Mouse (Mus musculus) megakaryocyte, embryonic 14.5 days (primary cell): ENCODE measurements around the gene Kmt2e. TPM values are rescaled to one million over a fixed set of nuclear protein-coding genes. Genes with fewer than 3 reads are reported as not detected.

ENCODE experiments used
- H3K27me3 ChIP-seq: replicated peaks from 2 replicates; pipeline ENCODE3; 2012; ENCODE audit warnings: inconsistent platforms
- H3K36me3 ChIP-seq: replicated peaks from 2 replicates; pipeline ENCODE3; 2012; ENCODE audit warnings: low read length, inconsistent platforms, mixed read lengths
- H3K4me1 ChIP-seq: 2 replicates; pipeline ENCODE4 v1.6.1; 2012; ENCODE audit warnings: inconsistent platforms
- H3K4me3 ChIP-seq: replicated peaks from 2 replicates; pipeline ENCODE3; 2012; ENCODE audit warnings: moderate library complexity, mild to moderate bottlenecking, inconsistent platforms
- H3K9me3 ChIP-seq: 2 replicates; pipeline ENCODE4 v1.6.1; 2012; ENCODE audit warnings: inconsistent platforms
- FLI1 ChIP-seq: IDR thresholded peaks from 2 replicates; pipeline ENCODE4 v1.6.1; 2012; ENCODE audit warnings: low read length, inconsistent platforms, mixed read lengths
- GATA1 ChIP-seq: IDR thresholded peaks from 3 replicates; pipeline ENCODE4 v1.6.1; 2012; ENCODE audit warnings: mixed read lengths, low read length, inconsistent platforms, borderline replicate concordance
- polyA plus RNA-seq: library from polyadenylated mRNA; stranded (reverse); fragments of >175 nt; gene quantifications from 2 replicates; pipeline ENCODE4 v1.2.3, GENCODE M21; 2012; ENCODE audit warnings: low replicate concordance; ENCODE audit not compliant: insufficient read depth

Gene Kmt2e
- polyA plus RNA-seq, 1 experiment, result 6.2 TPM

DNA sequence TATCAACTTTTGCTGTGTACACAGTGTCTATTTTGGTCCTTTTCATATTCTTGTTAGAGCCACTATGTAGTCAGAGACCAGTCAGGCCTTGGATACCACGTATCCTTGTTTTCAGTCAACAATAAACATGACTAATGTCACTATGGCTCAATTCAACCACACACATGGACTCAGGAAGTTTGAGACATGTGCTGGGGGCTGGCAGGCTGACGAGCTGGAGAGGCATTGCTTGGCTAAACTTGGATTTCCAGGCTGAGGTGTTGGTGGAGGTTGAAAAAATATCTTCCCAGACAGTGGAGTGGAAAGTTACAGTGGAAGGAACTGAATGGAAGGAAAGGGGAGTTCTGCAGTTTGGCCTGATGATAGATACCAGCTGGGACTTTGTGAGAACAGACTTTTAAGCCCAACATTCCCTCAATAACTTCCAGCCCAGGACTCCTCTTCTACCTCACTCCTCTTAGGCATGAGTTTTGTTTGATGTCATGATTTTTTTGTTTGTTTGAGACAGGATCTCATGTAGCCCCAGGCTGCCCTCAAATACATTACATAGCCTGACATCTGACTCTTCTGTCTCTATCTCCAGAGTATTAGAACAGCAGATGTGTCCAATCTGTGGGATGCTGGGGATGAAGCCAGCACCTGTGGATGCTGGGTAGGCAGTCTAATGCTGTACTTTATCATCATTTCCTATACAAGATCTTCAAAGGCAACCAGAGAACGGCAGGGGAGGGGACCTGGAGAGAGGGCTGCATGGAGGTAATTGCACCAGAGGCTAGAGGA, 39.7 kb upstream of the Kmt2e start:
- TF ChIP-seq FLI1, result no peak
- TF ChIP-seq GATA1, result no peak
- H3K4me1 ChIP-seq, result peaks cover 21% of the 10 kb centered on the region
- H3K36me3 ChIP-seq, result peaks cover 4% of the 10 kb centered on the region
- no peaks in the 10 kb centered on the region for H3K9me3 ChIP-seq
- H3K4me3 ChIP-seq, result peak overlapping the region; percentile 4
- H3K27me3 ChIP-seq, result peaks cover 2% of the 10 kb centered on the region

DNA sequence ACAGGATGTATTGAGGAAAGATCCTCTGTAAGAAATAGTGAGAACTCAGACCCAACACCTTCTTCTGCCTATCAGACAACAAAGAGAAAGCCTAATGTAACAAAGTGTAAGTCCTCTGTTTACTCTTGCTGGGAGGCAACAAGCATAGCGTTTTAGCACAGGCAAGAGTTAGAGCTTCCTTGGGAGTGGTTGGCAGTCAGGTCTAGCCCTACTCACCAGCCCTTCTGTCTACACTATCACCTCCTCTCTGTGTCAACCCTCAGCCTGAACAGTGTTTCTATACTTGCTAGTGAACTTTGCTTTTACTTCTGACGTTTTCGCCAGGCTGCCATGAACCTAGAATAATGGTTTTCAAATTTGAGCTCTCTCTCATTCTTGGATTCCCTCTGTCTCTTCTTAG, 38.5 kb upstream of the Kmt2e start:
- Histone ChIP-seq H3K36me3 (peaks cover 15% of the 10 kb centered on the region), H3K27me3 (peaks cover 4% of the 10 kb centered on the region), H3K9me3 (no peaks in the 10 kb centered on the region), H3K4me1 (peaks cover 18% of the 10 kb centered on the region), H3K4me3 (no peak overlapping the region)
- TF ChIP-seq FLI1 (no peak), GATA1 (no peak)

DNA sequence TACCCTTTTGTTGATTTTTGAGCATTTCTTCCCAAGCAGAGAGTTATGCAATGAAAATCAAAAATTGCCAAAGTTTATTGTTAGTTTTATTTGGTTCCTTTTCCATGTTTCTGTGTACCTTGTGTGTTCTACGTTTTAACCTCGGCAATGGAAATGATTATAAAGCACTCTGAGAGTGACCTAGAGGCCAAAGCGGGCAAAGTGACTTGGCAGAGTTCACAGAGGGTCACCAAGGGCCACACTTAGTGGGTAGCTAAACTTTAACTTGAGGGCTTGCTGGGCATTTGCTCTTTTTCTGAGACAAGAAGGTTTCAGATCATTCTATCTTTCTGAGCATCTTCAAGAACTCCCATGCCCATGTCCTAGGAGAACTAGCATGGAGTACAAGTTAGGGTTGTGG, 37.5 kb upstream of the Kmt2e start:
- no peak for TF ChIP-seq FLI1
- TF ChIP-seq GATA1, result no peak
- no peak overlapping the region for H3K4me3 ChIP-seq
- H3K4me1 ChIP-seq, result peaks cover 18% of the 10 kb centered on the region
- H3K9me3 ChIP-seq, result no peaks in the 10 kb centered on the region
- peaks cover 3% of the 10 kb centered on the region for H3K27me3 ChIP-seq
- H3K36me3 ChIP-seq, result peaks cover 25% of the 10 kb centered on the region

DNA sequence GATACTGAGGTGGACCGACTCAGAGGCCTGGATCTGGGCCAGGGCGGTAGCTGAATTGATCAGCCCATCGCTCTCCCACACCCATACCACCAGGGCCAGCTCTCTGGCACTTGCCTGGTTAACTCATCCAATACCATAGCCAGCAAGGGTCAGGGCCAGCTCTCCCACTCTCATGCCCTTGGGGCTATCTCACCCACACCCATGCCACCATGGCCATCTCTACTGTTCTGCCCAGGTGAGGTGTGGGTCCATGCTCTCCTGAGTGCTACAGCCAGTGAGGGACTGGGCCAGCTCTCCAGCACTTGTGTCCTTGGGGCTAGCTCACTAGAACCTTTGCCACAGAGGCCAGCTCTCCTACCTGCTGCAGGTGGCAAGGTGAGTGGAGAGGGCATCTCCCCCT, 34.1 kb upstream of the Kmt2e start:
- TF ChIP-seq FLI1, result no peak
- TF ChIP-seq GATA1, result no peak
- Histone ChIP-seq H3K27me3 (peaks cover 2% of the 10 kb centered on the region), H3K36me3 (peaks cover 36% of the 10 kb centered on the region), H3K4me1 (peaks cover 8% of the 10 kb centered on the region; the same call in 1 of the 2 replicates), H3K9me3 (no peaks in the 10 kb centered on the region), H3K4me3 (peak overlapping the region; percentile 23)

DNA sequence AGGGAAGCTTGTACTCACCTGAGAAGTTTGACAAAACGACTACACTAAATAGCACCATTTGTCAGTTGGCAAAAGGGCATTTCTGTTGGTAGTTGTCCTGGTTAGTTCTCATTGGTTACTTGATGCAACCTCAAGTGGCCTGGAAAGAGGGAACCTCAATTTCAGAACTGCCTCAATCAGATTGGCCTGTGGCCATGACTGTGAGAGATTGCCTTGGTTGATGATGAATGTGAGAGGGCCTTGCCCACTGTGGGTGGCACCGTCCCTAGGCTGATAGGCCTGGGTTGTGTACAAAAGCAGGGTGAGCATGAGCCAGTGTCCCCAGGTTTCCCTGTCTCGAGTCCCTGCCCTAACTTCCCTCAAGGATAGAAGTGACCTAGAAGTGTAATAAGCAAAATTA, 33.4 kb upstream of the Kmt2e start:
- TF ChIP-seq GATA1 (no peak), FLI1 (no peak)
- H3K36me3 ChIP-seq, result peaks cover 43% of the 10 kb centered on the region

DNA sequence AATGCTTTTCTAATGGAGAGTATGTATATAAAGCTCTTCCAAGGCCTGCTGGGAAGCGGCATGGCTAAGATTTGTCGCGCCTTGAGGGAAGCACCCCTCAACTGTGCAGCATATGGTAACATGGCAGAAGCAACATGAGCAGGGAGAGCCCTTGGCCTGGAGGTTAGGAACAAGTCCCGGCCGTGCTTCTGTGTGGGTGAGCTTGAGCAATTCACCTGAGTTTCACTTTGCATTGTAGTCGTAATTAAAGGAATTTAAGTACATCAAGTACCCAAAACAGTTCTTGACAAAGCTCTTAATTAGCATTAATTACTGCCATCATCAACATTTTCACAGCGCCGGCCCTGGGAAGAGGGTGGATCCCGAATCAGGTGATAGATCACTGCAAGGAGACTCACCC, 32.9 kb upstream of the Kmt2e start:
- H3K36me3 ChIP-seq, result peaks cover 48% of the 10 kb centered on the region
- H3K4me1 ChIP-seq, result peaks cover 13% of the 10 kb centered on the region; the same call in 1 of the 2 replicates
- H3K4me3 ChIP-seq, result no peak overlapping the region
- TF ChIP-seq GATA1, result no peak
- no peak for TF ChIP-seq FLI1
- H3K9me3 ChIP-seq, result no peaks in the 10 kb centered on the region
- peaks cover 2% of the 10 kb centered on the region for H3K27me3 ChIP-seq

More for the DNA sequence above, 33.4 kb upstream of the Kmt2e start:
- Histone ChIP-seq H3K4me3 (no peak overlapping the region), H3K9me3 (no peaks in the 10 kb centered on the region), H3K27me3 (peaks cover 2% of the 10 kb centered on the region), H3K4me1 (peaks cover 12% of the 10 kb centered on the region; the same call in 1 of the 2 replicates)

DNA sequence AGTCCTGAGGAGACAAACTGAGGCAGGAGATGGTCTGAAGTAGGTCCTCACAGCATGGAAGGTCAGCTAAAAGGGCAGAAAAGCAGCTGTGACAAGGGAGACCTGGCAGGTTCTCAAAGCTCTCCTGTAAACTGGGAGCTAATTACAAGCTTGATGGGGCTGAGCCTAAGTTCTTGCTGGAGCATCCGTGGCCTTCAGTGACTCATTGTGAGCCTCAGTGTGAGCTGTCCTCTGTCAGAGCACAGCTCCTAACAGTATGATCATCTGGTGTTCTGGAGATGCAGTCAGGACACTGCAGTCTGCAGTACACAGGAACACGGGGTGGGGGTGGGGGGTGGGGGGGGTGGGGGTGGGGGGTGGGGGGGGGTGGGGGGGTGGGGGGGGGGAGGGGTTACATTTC, 32.2 kb upstream of the Kmt2e start:
- H3K9me3 ChIP-seq, result no peaks in the 10 kb centered on the region
- peaks cover 13% of the 10 kb centered on the region; the same call in 1 of the 2 replicates for H3K4me1 ChIP-seq
- H3K4me3 ChIP-seq, result no peak overlapping the region

DNA sequence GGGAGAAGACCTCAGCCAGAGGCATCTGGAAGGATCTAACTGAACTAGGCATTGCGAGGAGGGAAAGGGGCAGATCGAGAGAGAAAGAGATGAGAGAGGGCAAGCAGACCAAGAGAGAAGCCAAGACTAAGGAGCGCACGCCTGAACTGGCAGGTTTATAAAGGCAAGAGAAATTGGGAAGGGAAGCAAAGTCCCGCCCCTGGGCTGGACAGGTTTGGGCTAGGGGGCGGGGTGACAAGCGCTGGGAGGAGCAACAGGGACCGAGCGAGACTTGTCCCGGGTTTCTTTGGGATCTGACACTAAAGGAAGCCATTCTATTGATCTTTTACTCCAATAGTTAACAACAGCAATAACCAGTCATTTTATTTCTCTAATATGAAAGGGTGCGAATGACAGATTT, 31.1 kb upstream of the Kmt2e start:
- Histone ChIP-seq H3K36me3 (peaks cover 55% of the 10 kb centered on the region), H3K4me1 (peaks cover 13% of the 10 kb centered on the region; the same call in 1 of the 2 replicates), H3K27me3 (peaks cover 2% of the 10 kb centered on the region), H3K4me3 (peak overlapping the region; percentile 6), H3K9me3 (no peaks in the 10 kb centered on the region)
- TF ChIP-seq GATA1 (no peak), FLI1 (no peak)

More for the DNA sequence above, 32.2 kb upstream of the Kmt2e start:
- TF ChIP-seq FLI1, result no peak
- no peak for TF ChIP-seq GATA1
- Histone ChIP-seq H3K36me3 (peaks cover 50% of the 10 kb centered on the region), H3K27me3 (peaks cover 2% of the 10 kb centered on the region)

DNA sequence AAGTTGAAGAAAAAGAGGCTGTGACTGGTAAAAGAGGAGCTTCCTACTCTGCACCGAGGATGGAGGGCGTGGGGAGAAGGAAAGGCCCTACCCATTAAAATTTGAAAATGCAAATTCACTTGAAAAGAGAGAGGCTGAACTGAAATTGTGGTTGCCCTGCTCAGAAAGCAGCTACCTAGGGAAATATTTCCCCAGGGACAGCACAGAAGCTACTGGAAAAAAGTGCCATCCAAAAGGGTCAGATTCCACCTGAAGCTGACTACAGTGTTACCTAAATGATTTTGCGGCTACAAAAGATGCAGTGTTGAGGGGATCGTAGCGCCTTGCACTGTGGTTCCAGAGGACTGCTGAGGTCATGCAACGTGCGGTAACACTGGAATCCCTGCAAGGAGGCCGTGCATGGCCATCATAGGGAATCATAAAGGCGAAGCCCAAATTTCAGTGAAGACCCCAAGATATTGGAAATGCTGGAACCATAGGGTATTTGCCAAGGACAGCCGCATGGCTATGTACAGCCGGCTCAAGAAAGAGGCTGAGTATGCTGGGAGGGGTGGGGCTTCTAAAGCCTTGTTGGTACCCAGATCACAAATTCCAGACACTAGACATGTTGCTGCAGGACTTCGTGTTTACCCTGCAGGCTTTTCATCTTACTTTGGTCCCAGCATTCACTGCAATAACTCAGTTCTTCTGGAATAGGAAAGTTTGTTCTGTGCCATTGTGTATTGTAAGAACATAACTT, 28.4 kb upstream of the Kmt2e start:
- no peak overlapping the region for H3K4me3 ChIP-seq
- TF ChIP-seq GATA1 (no peak), FLI1 (no peak)
- H3K4me1 ChIP-seq, result peaks cover 23% of the 10 kb centered on the region
- no peaks in the 10 kb centered on the region for H3K9me3 ChIP-seq
- no peaks in the 10 kb centered on the region for H3K27me3 ChIP-seq
- peaks cover 60% of the 10 kb centered on the region for H3K36me3 ChIP-seq

DNA sequence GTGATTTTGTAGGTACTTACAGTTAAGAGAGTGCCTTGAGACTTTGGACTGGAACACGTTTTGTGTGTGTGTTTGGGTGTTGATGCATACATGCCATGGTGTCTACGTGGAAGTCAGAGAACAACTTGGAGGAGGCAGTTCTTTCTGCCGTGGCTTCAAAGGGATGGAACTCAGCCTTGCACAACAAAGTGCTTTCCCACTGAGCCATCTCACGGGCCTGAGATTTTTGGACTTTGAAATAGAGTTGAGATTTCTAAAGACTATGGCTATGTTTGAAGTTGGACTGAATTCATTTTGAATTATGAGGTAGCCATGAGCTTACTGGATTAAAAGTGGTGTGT, 27.9 kb upstream of the Kmt2e start:
- Histone ChIP-seq H3K36me3 (peaks cover 60% of the 10 kb centered on the region), H3K4me1 (peaks cover 24% of the 10 kb centered on the region), H3K27me3 (no peaks in the 10 kb centered on the region), H3K9me3 (no peaks in the 10 kb centered on the region), H3K4me3 (no peak overlapping the region)
- TF ChIP-seq FLI1, result no peak
- TF ChIP-seq GATA1, result no peak
